Mouse (Mus musculus): Measurements from ENCODE around the gene Olfr979. TPM values are rescaled to one million over a fixed set of nuclear protein-coding genes. Genes with fewer than 3 reads are reported as not detected.

The Olfr979 gene
- polyA plus RNA-seq (2014; fragmentation: Illumina TruSeq; extraction: RNeasy Lipid Tissue Mini Kit (QIAGEN cat#74804); ENCODE audit: insufficient read depth, low read depth, low replicate concordance) = not detected

GRCm38 (mm10) chr9:40003365-40003764, at the start of gene Olfr979:
Gene Olfr979 (minus strand): TSS chr9:40003465.

GRCm38 (mm10) chr9:40021164-40021563, 17.9 kb upstream of the Olfr979 start, which contains the start of gene Olfr981:
Gene Olfr981 (plus strand): TSS chr9:40021464.

GRCm38 (mm10) chr9:40009482-40009881, 6.2 kb upstream of the Olfr979 start, which contains the start of gene Olfr980:
Gene Olfr980 (minus strand): TSS chr9:40009582.

DNA sequence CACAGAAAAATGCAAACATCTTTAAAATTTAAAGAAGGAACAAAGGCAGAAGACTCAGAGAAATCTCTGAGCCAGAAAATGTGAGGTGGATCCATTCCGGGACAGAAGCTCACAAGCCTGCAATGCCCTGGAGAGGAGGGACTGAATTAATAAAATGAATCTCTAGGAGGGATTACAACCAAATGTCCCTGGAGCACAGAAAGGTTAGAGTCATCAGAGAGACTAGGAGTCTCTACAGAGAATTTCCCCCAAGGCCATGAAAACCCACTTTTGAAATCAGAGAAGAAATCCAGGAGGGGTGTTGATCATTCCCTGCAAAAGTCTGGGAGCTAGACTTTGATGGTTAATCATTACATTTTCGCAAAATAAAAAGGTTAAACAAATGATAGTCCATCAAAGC, 11.5 kb downstream of the Olfr979 start, which contains the start of gene Olfr978:
Olfr978 (plus strand) TSS at position 301 of the 400 bp plus-strand sequence.

DNA sequence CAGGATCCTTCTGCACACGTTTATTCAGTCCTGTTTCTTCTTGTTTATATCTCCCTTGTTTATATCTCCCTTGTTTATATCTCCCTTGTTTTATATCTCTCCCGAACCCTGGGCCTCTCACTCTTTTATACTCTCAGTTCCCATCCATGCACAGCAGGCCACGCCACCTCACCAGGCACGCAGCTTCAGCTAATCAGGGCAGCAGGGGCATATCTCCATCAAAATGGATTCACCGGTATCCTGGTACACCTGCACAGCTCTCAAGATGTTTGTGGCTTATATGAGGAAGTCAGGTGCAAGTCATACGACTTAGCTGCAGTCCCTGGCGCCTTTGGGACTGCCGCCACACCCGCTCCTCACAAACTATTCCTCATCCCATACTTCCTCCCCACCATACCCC, 42.2 kb downstream of the Olfr979 start, which contains the start of gene Olfr976:
Olfr976 (minus strand) TSS at position 101 of the 400 bp plus-strand sequence.

DNA sequence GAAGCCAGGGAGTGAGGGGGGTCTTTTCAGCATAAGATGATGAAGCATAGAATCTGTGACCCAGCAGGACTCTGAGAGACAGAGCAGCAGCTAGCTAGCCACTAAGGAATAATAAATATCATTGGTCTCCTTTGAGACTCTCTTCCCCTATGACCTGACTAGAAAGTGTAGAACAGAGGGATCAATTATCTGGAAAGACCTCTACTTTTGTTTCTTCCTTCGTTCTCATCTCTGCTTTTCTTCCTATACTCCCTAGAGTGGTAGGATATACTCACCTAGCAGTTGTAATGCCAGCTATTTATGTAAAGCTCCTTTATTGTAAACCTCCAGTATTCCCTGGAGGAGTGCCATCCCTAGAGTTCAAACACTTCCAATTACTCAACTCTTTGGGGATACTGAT, 51.3 kb downstream of the Olfr979 start, which contains the start of gene Olfr975:
Olfr975 (minus strand) TSS at position 101 of the 400 bp plus-strand sequence.

Other genes with a start within 250 kb of the Olfr979 start
- not detected for gene Olfr968, start 220.2 kb downstream of the Olfr979 start, polyA plus RNA-seq (2014; fragmentation: Illumina TruSeq; extraction: RNeasy Lipid Tissue Mini Kit (QIAGEN cat#74804); ENCODE audit: insufficient read depth, low read depth, low replicate concordance)
- not detected for gene Olfr969, start 212.5 kb downstream of the Olfr979 start, polyA plus RNA-seq (2014; fragmentation: Illumina TruSeq; extraction: RNeasy Lipid Tissue Mini Kit (QIAGEN cat#74804); ENCODE audit: insufficient read depth, low read depth, low replicate concordance)
- not detected for gene Olfr970, start 194.6 kb downstream of the Olfr979 start, polyA plus RNA-seq (2014; fragmentation: Illumina TruSeq; extraction: RNeasy Lipid Tissue Mini Kit (QIAGEN cat#74804); ENCODE audit: insufficient read depth, low read depth, low replicate concordance)
- not detected for gene Olfr971, start 166.6 kb downstream of the Olfr979 start, polyA plus RNA-seq (2014; fragmentation: Illumina TruSeq; extraction: RNeasy Lipid Tissue Mini Kit (QIAGEN cat#74804); ENCODE audit: insufficient read depth, low read depth, low replicate concordance)
- not detected for gene Olfr972, start 137.0 kb downstream of the Olfr979 start, polyA plus RNA-seq (2014; fragmentation: Illumina TruSeq; extraction: RNeasy Lipid Tissue Mini Kit (QIAGEN cat#74804); ENCODE audit: insufficient read depth, low read depth, low replicate concordance)
- gene Olfr229, start 96.1 kb downstream of the Olfr979 start, polyA plus RNA-seq (2014; fragmentation: Illumina TruSeq; extraction: RNeasy Lipid Tissue Mini Kit (QIAGEN cat#74804); ENCODE audit: insufficient read depth, low read depth, low replicate concordance) = not detected
- gene Olfr974, start 66.0 kb downstream of the Olfr979 start, polyA plus RNA-seq (2014; fragmentation: Illumina TruSeq; extraction: RNeasy Lipid Tissue Mini Kit (QIAGEN cat#74804); ENCODE audit: insufficient read depth, low read depth, low replicate concordance) = not detected
- gene Olfr975, start 51.4 kb downstream of the Olfr979 start, polyA plus RNA-seq (2014; fragmentation: Illumina TruSeq; extraction: RNeasy Lipid Tissue Mini Kit (QIAGEN cat#74804); ENCODE audit: insufficient read depth, low read depth, low replicate concordance) = not detected
- gene Olfr976, start 42.3 kb downstream of the Olfr979 start, polyA plus RNA-seq (2014; fragmentation: Illumina TruSeq; extraction: RNeasy Lipid Tissue Mini Kit (QIAGEN cat#74804); ENCODE audit: insufficient read depth, low read depth, low replicate concordance) = not detected
- gene Olfr978, start 11.4 kb downstream of the Olfr979 start, polyA plus RNA-seq (2014; fragmentation: Illumina TruSeq; extraction: RNeasy Lipid Tissue Mini Kit (QIAGEN cat#74804); ENCODE audit: insufficient read depth, low read depth, low replicate concordance) = not detected
- gene Olfr980, start 6.1 kb upstream of the Olfr979 start, polyA plus RNA-seq (2014; fragmentation: Illumina TruSeq; extraction: RNeasy Lipid Tissue Mini Kit (QIAGEN cat#74804); ENCODE audit: insufficient read depth, low read depth, low replicate concordance) = not detected
- gene Olfr981, start 18.0 kb upstream of the Olfr979 start, polyA plus RNA-seq (2014; fragmentation: Illumina TruSeq; extraction: RNeasy Lipid Tissue Mini Kit (QIAGEN cat#74804); ENCODE audit: insufficient read depth, low read depth, low replicate concordance) = not detected
- not detected for gene Olfr982, start 70.4 kb upstream of the Olfr979 start, polyA plus RNA-seq (2014; fragmentation: Illumina TruSeq; extraction: RNeasy Lipid Tissue Mini Kit (QIAGEN cat#74804); ENCODE audit: insufficient read depth, low read depth, low replicate concordance)
- gene Olfr983, start 90.1 kb upstream of the Olfr979 start, polyA plus RNA-seq (2014; fragmentation: Illumina TruSeq; extraction: RNeasy Lipid Tissue Mini Kit (QIAGEN cat#74804); ENCODE audit: insufficient read depth, low read depth, low replicate concordance) = not detected
- not detected for gene Olfr984, start 110.7 kb upstream of the Olfr979 start, polyA plus RNA-seq (2014; fragmentation: Illumina TruSeq; extraction: RNeasy Lipid Tissue Mini Kit (QIAGEN cat#74804); ENCODE audit: insufficient read depth, low read depth, low replicate concordance)
- gene Olfr985, start 126.7 kb upstream of the Olfr979 start, polyA plus RNA-seq (2014; fragmentation: Illumina TruSeq; extraction: RNeasy Lipid Tissue Mini Kit (QIAGEN cat#74804); ENCODE audit: insufficient read depth, low read depth, low replicate concordance) = not detected
- gene Tmem225, start 144.7 kb upstream of the Olfr979 start, polyA plus RNA-seq (2014; fragmentation: Illumina TruSeq; extraction: RNeasy Lipid Tissue Mini Kit (QIAGEN cat#74804); ENCODE audit: insufficient read depth, low read depth, low replicate concordance) = not detected
- not detected for gene Olfr986, start 177.5 kb upstream of the Olfr979 start, polyA plus RNA-seq (2014; fragmentation: Illumina TruSeq; extraction: RNeasy Lipid Tissue Mini Kit (QIAGEN cat#74804); ENCODE audit: insufficient read depth, low read depth, low replicate concordance)
- gene Zfp202, start 188.9 kb upstream of the Olfr979 start, polyA plus RNA-seq (2014; fragmentation: Illumina TruSeq; extraction: RNeasy Lipid Tissue Mini Kit (QIAGEN cat#74804); ENCODE audit: insufficient read depth, low read depth, low replicate concordance) = 1.2 TPM